Mouse (Mus musculus) neural tube, embryonic 11.5 days (tissue): ENCODE results near the gene Zdhhc18. TPM values are rescaled to one million over a fixed set of nuclear protein-coding genes. Genes with fewer than 3 reads are reported as not detected.

ENCODE experiments used
- ATAC-seq: fragments of 200-750 bp; cut with Nextera tagmentation; 2 replicates; pipeline ENCODE4 v1.8.0; 2017; ENCODE audit warnings: moderate number of reproducible peaks, mild to moderate bottlenecking, moderate TSS enrichment, moderate library complexity; ENCODE audit not compliant: insufficient read depth, low FRiP score, low TSS enrichment
- DNase-seq: peaks from one replicate; pipeline ENCODE4 v3.0.0-alpha.2; 2015; ENCODE audit warnings: low spot score
- H3K27ac ChIP-seq: fragments of 300-500 bp; sonication (generic); 2 replicates; pipeline ENCODE4 v1.5.1; 2014; ENCODE audit warnings: low read depth, mild to moderate bottlenecking, low read length
- H3K27me3 ChIP-seq: fragments of 300-500 bp; sonication (generic); 2 replicates; pipeline ENCODE4 v1.6.1; 2014; ENCODE audit warnings: mild to moderate bottlenecking, low read length, mixed read lengths; ENCODE audit not compliant: control insufficient read depth, insufficient read depth
- H3K36me3 ChIP-seq: fragments of 300-500 bp; sonication (generic); 2 replicates; pipeline ENCODE4 v1.6.1; 2014; ENCODE audit warnings: mild to moderate bottlenecking, low read length, moderate library complexity, mixed read lengths; ENCODE audit not compliant: control insufficient read depth, insufficient read depth
- H3K4me1 ChIP-seq: fragments of 300-500 bp; sonication (generic); 2 replicates; pipeline ENCODE4 v1.6.1; 2014; ENCODE audit warnings: low read length, mixed read lengths; ENCODE audit not compliant: control insufficient read depth, insufficient read depth
- H3K4me2 ChIP-seq: fragments of 300-500 bp; sonication (generic); 2 replicates; pipeline ENCODE4 v1.6.1; 2014; ENCODE audit warnings: low read depth, mild to moderate bottlenecking, moderate library complexity
- H3K4me3 ChIP-seq: fragments of 300-500 bp; sonication (generic); 2 replicates; pipeline ENCODE4 v1.5.1; 2014; ENCODE audit warnings: low read depth, low read length
- H3K9ac ChIP-seq: fragments of 300-500 bp; sonication (generic); 2 replicates; pipeline ENCODE4 v1.6.1; 2014; ENCODE audit warnings: mild to moderate bottlenecking, low read length
- H3K9me3 ChIP-seq: fragments of 300-500 bp; sonication (generic); 2 replicates; pipeline ENCODE4 v1.6.1; 2016; ENCODE audit warnings: low read length; ENCODE audit not compliant: control insufficient read depth
- WGBS: fragments of 180-500 bp; shearing (Covaris S2); extraction: QIAGEN DNeasy Blood & Tissue Kit; methylation state at CpG from one replicate; pipeline ENCODE4 v1.1.7; 2014; 5-methylcytosine and 5-hydroxymethylcytosine counted together
- polyA plus RNA-seq: library from polyadenylated mRNA; unstranded; fragments of >200 nt; fragmentation: Nextera tagmentation; extraction: Ambion mirVana; gene quantifications from 2 replicates; pipeline ENCODE4 v1.2.1, GENCODE M21; 2014

Gene Zdhhc18
- polyA plus RNA-seq, 1 experiment from 2014 or later = 3.5 TPM

DNA sequence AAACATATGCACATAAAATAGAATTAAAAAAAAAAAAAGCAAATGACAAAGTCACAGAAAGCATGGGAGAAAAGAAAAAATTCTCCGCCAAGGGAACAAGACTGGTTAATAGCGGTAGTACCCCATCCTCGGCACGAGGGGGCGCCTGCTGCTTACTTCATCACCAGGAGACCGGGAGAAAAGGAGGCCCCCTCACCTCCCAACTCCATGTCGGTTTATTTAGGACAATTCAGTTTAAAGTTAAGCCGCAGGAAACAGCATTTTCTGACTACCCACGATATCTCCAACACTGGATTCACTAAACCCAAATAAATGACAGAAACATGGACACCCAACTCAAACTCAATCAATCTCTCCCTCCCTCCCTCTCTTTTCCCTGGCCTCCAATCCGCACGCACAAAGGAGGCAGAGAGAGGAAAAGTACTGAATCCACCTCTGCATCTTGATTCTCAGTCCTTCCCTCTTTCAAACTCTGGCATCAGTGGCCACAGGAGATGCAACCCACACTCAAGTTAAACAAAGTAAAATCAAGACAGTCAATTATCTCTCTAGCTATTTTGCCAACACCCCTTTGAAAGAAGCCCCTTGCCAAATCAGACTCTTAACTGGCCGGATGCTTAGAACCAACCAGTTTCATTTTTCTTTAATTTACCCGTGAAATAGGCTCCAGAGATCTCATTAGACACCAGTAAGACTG lies 21.4 kb upstream of the Zdhhc18 start:
- Histone ChIP-seq H3K27ac (peak overlapping the region; percentile 94; the same call in 1 of the 2 replicates), H3K4me1 (peaks cover 13% of the 10 kb centered on the region), H3K9me3 (no peaks in the 10 kb centered on the region), H3K36me3 (no peaks in the 10 kb centered on the region), H3K4me3 (peak overlapping the region; percentile 65), H3K9ac (peak overlapping the region; percentile 72), H3K4me2 (peak overlapping the region; percentile 62), H3K27me3 (no peaks in the 10 kb centered on the region)
- no peak for ATAC-seq
- DNase-seq = peak; percentile 82
- WGBS = 7% methylated on average over 13 of the region's 13 CpGs

DNA sequence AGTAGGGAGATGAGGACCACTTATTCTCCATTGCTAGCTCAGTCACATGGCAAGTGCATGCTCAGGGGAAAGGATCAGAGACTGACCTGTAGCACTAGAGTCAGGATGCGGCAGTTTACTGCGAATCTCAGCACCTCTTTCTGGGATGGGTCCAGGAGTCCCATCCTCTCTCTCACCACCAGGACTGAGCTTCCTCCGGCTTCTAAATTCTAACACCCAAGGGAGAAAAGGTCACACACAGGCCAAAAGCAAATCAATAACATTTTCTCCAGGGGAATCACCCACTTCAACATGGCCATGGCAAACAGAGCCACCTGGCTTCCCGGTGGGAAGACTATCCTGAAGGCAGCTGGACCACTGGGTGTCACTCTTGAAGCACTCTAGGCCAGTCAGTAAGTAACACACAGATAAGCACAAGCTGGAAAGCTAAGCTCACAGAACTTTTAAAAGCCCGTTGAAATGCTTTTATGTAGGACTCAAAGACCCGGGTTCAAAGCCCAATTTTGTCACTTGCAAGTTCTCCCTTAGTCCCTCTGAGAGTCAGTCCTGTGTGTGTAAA lies 19.8 kb upstream of the Zdhhc18 start:
- WGBS = 70% methylated on average over 6 of the region's 6 CpGs
- no peak overlapping the region for H3K9ac ChIP-seq
- H3K4me1 ChIP-seq = 0 out of 2 replicates have a peak, but pooled peaks cover 5% of the 10 kb centered on the region
- H3K4me3 ChIP-seq = no peak overlapping the region
- no peak for ATAC-seq
- H3K27me3 ChIP-seq = no peaks in the 10 kb centered on the region
- H3K27ac ChIP-seq = no peak overlapping the region
- DNase-seq = no peak
- H3K4me2 ChIP-seq = no peak overlapping the region
- no peaks in the 10 kb centered on the region for H3K36me3 ChIP-seq
- H3K9me3 ChIP-seq = no peaks in the 10 kb centered on the region

DNA sequence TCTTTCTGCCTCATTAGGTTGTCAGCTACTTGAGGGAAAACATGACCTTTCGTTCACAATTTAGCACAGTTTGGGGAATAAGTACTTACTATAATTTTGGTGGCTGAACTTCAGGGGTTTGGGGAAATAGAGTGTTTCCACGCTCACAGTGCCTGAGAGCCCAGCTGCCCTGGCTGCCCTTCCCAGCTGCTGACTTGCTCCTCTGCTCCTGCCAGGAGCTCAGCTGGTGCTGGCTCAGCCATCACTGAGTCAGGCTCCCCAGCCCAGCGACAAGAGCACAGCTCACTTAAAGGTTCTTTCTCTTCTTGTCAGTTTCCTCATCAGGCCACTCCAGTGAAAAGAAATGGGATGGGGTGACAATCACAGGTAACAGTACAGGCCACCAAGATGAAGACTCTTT lies 18.6 kb upstream of the Zdhhc18 start:
- ATAC-seq (no peak), DNase-seq (no peak)
- Histone ChIP-seq H3K4me1 (0 out of 2 replicates have a peak, but pooled peaks cover 5% of the 10 kb centered on the region), H3K4me3 (no peak overlapping the region), H3K4me2 (no peak overlapping the region), H3K9ac (no peak overlapping the region), H3K9me3 (no peaks in the 10 kb centered on the region), H3K27ac (no peak overlapping the region), H3K27me3 (no peaks in the 10 kb centered on the region), H3K36me3 (no peaks in the 10 kb centered on the region)
- WGBS = 80% methylated on average over 3 of the region's 3 CpGs

DNA sequence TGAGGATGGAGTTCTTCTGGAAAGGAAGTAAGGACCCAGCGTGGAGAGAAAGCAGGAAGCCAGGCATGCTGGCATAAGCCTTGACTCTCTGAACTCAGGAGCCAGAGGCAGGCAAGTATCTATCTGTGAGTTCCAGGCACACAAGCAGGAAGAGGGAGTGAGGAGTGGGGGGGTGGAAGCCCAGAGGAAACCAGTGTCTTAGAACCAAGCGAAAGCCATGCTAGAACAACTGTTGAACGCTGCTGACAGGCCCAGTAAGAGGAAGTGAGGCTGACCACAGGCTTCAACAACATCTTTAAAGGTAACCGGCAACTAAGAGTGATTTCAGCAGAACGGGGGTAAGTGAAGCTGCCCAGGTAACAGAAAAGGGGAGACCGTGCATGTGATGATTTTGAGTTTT lies 16.2 kb upstream of the Zdhhc18 start:
- WGBS = 88% methylated on average over 6 of the region's 6 CpGs
- no peak overlapping the region for H3K27ac ChIP-seq
- H3K9ac ChIP-seq = no peak overlapping the region
- no peak overlapping the region for H3K4me3 ChIP-seq
- no peaks in the 10 kb centered on the region for H3K36me3 ChIP-seq
- ATAC-seq = no peak
- no peaks in the 10 kb centered on the region for H3K9me3 ChIP-seq
- H3K4me1 ChIP-seq = no peaks in the 10 kb centered on the region
- no peak for DNase-seq
- no peak overlapping the region for H3K4me2 ChIP-seq
- H3K27me3 ChIP-seq = no peaks in the 10 kb centered on the region

DNA sequence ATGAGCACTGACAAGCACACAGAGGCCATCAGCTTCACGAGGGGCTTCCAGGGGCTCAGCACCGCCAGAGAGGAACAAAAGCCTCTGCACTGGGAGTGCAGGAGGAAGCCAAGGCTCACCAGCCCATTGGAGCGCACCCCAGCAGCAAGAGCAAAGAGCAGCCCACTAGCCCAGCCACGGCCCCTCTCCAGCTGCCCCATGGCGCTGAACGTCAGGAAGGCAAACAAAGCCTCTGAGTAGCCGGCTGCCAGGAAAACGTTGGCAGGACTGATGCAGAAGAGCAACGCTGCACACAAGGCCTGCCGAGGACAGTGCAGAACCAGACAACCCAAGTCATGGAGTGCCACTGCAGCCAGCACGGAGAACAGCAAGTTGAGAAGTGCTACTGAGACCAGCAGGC lies 15.2 kb upstream of the Zdhhc18 start:
- no peaks in the 10 kb centered on the region for H3K27me3 ChIP-seq
- 69% methylated on average over 11 of the region's 11 CpGs for WGBS
- no peak for DNase-seq
- H3K4me3 ChIP-seq = no peak overlapping the region
- ATAC-seq = no peak
- no peak overlapping the region for H3K9ac ChIP-seq
- no peaks in the 10 kb centered on the region for H3K9me3 ChIP-seq
- no peak overlapping the region for H3K27ac ChIP-seq
- H3K36me3 ChIP-seq = no peaks in the 10 kb centered on the region
- H3K4me1 ChIP-seq = no peaks in the 10 kb centered on the region
- no peak overlapping the region for H3K4me2 ChIP-seq

DNA sequence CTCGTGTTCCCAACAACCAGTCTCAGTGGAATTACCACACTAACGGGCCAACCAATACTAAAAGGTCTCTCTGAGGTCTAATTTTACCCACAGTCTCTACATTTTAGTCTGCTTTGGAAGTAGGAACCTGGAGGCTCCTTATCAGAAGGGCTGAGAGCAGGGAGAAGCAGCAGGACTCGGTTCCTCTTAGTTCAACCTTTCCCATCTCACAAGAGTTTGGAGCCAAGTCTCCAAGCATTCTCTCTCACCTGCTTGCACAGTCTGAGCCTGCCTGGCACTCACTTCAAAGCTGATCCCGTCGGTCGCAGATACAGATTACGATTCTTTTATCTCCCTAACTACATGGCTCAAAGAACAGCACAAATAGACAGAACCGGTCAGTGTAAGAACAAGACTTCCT lies 13.0 kb upstream of the Zdhhc18 start:
- no peak for DNase-seq

DNA sequence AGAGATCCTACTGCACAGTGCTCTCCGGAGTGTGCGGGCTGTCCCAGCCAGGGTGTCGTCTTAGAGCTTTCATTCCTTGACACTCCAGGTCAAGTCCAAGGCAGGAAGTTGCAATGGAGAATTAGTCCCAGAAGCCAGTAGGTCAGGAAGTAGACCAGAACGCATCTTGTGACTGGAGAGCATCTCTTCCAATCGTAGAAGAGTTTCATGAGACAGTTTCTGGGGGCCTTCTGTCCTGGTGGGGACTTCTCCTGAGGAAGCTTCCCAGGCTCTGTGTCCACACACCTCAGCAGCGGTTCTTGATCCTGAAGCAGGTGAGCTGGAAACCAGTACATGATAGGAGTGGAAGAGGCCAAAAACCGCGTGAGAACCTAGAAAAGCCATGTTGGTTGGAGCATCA lies 12.5 kb upstream of the Zdhhc18 start:
- Histone ChIP-seq H3K27ac (no peak overlapping the region), H3K4me3 (no peak overlapping the region), H3K27me3 (no peaks in the 10 kb centered on the region), H3K36me3 (no peaks in the 10 kb centered on the region), H3K9ac (no peak overlapping the region), H3K4me2 (no peak overlapping the region), H3K4me1 (no peaks in the 10 kb centered on the region; the same call in 1 of the 2 replicates), H3K9me3 (no peaks in the 10 kb centered on the region)
- no peak for DNase-seq
- 91% methylated on average over 8 of the region's 8 CpGs for WGBS
- no peak for ATAC-seq

More for the DNA sequence above, 13.0 kb upstream of the Zdhhc18 start:
- Histone ChIP-seq H3K27me3 (no peaks in the 10 kb centered on the region), H3K36me3 (no peaks in the 10 kb centered on the region), H3K4me2 (no peak overlapping the region), H3K9ac (no peak overlapping the region), H3K4me3 (no peak overlapping the region), H3K27ac (no peak overlapping the region), H3K9me3 (no peaks in the 10 kb centered on the region), H3K4me1 (no peaks in the 10 kb centered on the region; the same call in 1 of the 2 replicates)
- WGBS = 90% methylated on average over 8 of the region's 8 CpGs
- no peak for ATAC-seq

DNA sequence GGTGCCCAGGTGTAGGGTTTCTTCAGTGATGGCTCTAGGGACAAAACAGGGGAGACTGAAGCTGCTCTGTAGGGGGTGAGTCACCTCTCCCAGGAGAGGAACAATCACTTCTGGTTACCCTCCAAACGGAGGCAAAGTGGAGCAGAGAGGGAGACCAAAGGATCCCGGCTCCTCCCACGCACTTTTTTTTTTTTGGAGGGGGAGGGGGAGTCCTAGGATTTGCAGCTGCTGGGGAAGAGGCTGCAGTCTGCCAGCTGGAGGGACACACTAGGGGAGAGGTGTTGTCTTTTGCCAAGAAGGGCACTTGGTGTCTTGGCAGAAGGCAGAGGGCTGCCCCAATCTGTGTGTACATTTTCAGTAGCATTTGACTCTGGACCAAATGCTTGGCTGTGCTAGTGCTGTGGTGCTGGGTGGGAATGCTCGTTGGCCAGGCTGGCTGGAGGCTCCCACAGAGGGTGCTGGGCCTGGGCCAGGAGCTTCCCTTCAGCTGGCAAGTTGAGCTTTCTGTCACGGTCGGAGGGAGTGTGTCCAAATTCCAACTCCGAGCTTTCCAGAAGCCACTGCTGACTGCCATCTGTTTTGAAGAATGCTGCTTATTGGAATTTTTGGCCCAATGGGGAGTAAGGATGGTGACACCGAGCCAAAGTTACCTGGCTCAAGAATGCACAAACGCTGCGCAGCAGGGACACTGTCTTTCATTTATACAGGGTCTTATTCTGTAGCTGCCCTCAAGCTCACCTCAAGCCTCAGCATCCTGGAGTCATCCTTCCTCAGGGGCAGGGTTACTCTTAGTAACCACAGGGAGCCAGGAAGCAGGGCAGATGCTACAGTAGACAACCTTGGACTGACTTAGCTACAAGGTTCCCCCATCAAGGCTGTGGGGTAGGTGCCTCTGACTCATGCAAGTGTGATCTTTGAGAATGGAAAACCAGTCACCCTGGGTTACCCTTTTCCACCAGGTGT lies 10.5 kb upstream of the Zdhhc18 start:
- Histone ChIP-seq H3K27me3 (no peaks in the 10 kb centered on the region), H3K27ac (peak overlapping the region; percentile 24; the same call in 1 of the 2 replicates), H3K4me1 (no peaks in the 10 kb centered on the region; the same call in 1 of the 2 replicates), H3K4me3 (no peak overlapping the region), H3K4me2 (peak overlapping the region; percentile 10), H3K36me3 (no peaks in the 10 kb centered on the region), H3K9me3 (no peaks in the 10 kb centered on the region), H3K9ac (peak overlapping the region; percentile 11; the same call in 1 of the 2 replicates)
- WGBS = 14% methylated on average over 10 of the region's 10 CpGs
- no peak for ATAC-seq
- no peak for DNase-seq
